Mouse (Mus musculus): ENCODE measurements around the gene Insl3.

DNA sequence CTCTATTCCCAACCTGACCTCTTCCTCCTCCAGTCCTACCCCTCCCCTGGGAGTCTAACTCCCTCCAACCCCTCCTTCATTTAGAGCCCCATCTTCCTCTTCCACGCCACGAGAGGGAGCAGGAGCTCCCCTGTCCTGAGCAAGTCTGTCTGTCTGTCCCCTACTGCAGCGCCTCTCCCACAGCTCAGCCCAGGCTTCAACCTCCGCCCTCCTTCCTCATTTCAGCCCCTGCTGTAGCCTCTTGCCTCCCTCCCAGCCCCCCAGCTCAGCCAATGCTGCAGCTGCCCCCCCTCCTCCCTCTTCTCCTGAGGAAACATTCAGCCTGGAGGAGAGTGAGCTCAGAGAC is 13.0 kb downstream of the Insl3 start:
- TF ChIP-seq CTCF (IDR thresholded peaks at IDR 0.05), result peak; percentile 51
- TF ChIP-seq EP300 (IDR thresholded peaks at IDR 0.05), result no peak
